Mouse (Mus musculus): ENCODE results near the gene Ica1. TPM values are rescaled to one million over a fixed set of nuclear protein-coding genes. Genes with fewer than 3 reads are reported as not detected.

The Ica1 gene
- total and polyA plus RNA-seq, 3 experiments: 0.36 TPM; not detected in 2

GRCm38 (mm10) chr6:8771539-8771938 is 6.7 kb downstream of the Ica1 start:
- Histone ChIP-seq H3K9me3 (replicated peaks; ENCODE audit: insufficient read depth, low read length) (no peaks in the 10 kb centered on the region), H3K4me1 (ENCODE audit: control insufficient read depth in 1 of 2, insufficient read depth in 2 of 2, low read length in 2 of 2) (peaks cover 0 to 5% of the 10 kb centered on the region in 2 experiments; a peak in 3 of 4 replicates), H3K9ac (ENCODE audit: control insufficient read depth, low read depth, low read length, poor library complexity, severe bottlenecking) (no peak overlapping the region), H3K36me3 (ENCODE audit: control insufficient read depth in 1 of 2, insufficient read depth in 2 of 2, low read length in 2 of 2) (peaks cover 0 to 5% of the 10 kb centered on the region in 2 experiments; a peak in 1 of 4 replicates), H3K27me3 (ENCODE audit: control insufficient read depth in 1 of 2, insufficient read depth in 2 of 2, low read length in 2 of 2) (no peaks in the 10 kb centered on the region), H3K79me2 (ENCODE audit: control insufficient read depth, insufficient read depth, low read length, poor library complexity) (no peaks in the 10 kb centered on the region), H3K4me3 (ENCODE audit: control insufficient read depth in 1 of 2, insufficient read depth in 1 of 2, low read depth in 2 of 2, low read length in 2 of 2) (no peak overlapping the region), H3K27ac (ENCODE audit: control insufficient read depth, low read depth, low read length) (no peak overlapping the region)
- DNase-seq (ENCODE audit: low read depth, low spot score): no peak
- no peak for TF ChIP-seq SIN3A (IDR thresholded peaks at IDR 0.05; ENCODE audit: low read length)
- TF ChIP-seq CHD2 (IDR thresholded peaks at IDR 0.05; ENCODE audit: low read length): no peak
- TF ChIP-seq EP300 (IDR thresholded peaks at IDR 0.05; ENCODE audit: low read depth in 1 of 2, low read length in 2 of 2): no peak
- TF ChIP-seq MYC (IDR thresholded peaks at IDR 0.05; ENCODE audit: low read depth, low read length): no peak
- TF ChIP-seq USF2 (IDR thresholded peaks at IDR 0.05; ENCODE audit: borderline replicate concordance in 1 of 2, insufficient read depth in 1 of 2, low read depth in 1 of 2, low read length in 2 of 2): no peak
- TF ChIP-seq USF1 (IDR thresholded peaks at IDR 0.05; ENCODE audit: low read depth, low read length): no peak
- no peak for TF ChIP-seq TBP (IDR thresholded peaks at IDR 0.05; ENCODE audit: low read depth, low read length)
- no peak for TF ChIP-seq ETS1 (IDR thresholded peaks at IDR 0.05; ENCODE audit: low read depth, low read length)
- TF ChIP-seq MAFK (IDR thresholded peaks at IDR 0.05; ENCODE audit: borderline replicate concordance, low read depth, low read length): no peak
- TF ChIP-seq MXI1 (IDR thresholded peaks at IDR 0.05; ENCODE audit: low read depth, low read length): no peak
- no peak for TF ChIP-seq UBTF (IDR thresholded peaks at IDR 0.05; ENCODE audit: borderline replicate concordance, insufficient read depth, low read depth, low read length)
- no peak for TF ChIP-seq TCF12 (IDR thresholded peaks at IDR 0.05; ENCODE audit: low read depth, low read length)
- TF ChIP-seq RAD21 (IDR thresholded peaks at IDR 0.05; ENCODE audit: low read depth, low read length): no peak

GRCm38 (mm10) chr6:8770341-8770740 is 7.9 kb downstream of the Ica1 start:
- no peak overlapping the region for H3K9ac ChIP-seq (ENCODE audit: control insufficient read depth, low read depth, low read length, poor library complexity, severe bottlenecking)
- no peak overlapping the region for H3K4me3 ChIP-seq (ENCODE audit: control insufficient read depth in 1 of 2, insufficient read depth in 1 of 2, low read depth in 2 of 2, low read length in 2 of 2)
- DNase-seq (ENCODE audit: low read depth, low spot score): peak; percentile 20
- no peaks in the 10 kb centered on the region for H3K9me3 ChIP-seq (replicated peaks; ENCODE audit: insufficient read depth, low read length)
- no peaks in the 10 kb centered on the region for H3K79me2 ChIP-seq (ENCODE audit: control insufficient read depth, insufficient read depth, low read length, poor library complexity)
- H3K27me3 ChIP-seq (ENCODE audit: control insufficient read depth in 1 of 2, insufficient read depth in 2 of 2, low read length in 2 of 2): no peaks in the 10 kb centered on the region
- peaks cover 0 to 5% of the 10 kb centered on the region in 2 experiments; a peak in 1 of 4 replicates for H3K36me3 ChIP-seq (ENCODE audit: control insufficient read depth in 1 of 2, insufficient read depth in 2 of 2, low read length in 2 of 2)
- peaks cover 0 to 5% of the 10 kb centered on the region in 2 experiments; a peak in 3 of 4 replicates for H3K4me1 ChIP-seq (ENCODE audit: control insufficient read depth in 1 of 2, insufficient read depth in 2 of 2, low read length in 2 of 2)
- H3K27ac ChIP-seq (ENCODE audit: control insufficient read depth, low read depth, low read length): no peak overlapping the region
- no peak for TF ChIP-seq TCF12 (IDR thresholded peaks at IDR 0.05; ENCODE audit: low read depth, low read length)

DNA sequence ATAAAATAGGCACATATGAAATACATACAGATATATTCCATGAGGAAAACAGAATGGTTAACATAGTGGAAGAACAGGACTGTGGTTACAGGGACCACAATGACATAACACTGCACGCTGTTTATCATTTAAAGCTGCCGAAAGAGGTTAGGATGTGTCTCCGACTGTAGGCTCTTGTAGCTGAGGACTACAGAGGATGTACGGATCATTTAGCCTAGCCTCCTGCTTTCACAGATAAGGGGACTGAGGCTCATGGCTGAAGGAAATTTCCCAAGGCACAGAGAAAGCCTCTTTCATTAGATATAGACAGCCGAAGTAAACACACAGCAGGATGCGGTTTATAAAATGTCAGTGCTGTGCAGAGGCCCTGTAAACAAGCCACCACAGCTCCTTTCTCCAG is 8.5 kb downstream of the Ica1 start:
- H3K4me1 ChIP-seq (ENCODE audit: control insufficient read depth in 1 of 2, insufficient read depth in 2 of 2, low read length in 2 of 2): peaks cover 0 to 5% of the 10 kb centered on the region in 2 experiments; a peak in 3 of 4 replicates
- H3K27ac ChIP-seq (ENCODE audit: control insufficient read depth, low read depth, low read length): no peak overlapping the region
- no peaks in the 10 kb centered on the region for H3K79me2 ChIP-seq (ENCODE audit: control insufficient read depth, insufficient read depth, low read length, poor library complexity)
- H3K9me3 ChIP-seq (replicated peaks; ENCODE audit: insufficient read depth, low read length): no peaks in the 10 kb centered on the region
- H3K4me3 ChIP-seq (ENCODE audit: control insufficient read depth in 1 of 2, insufficient read depth in 1 of 2, low read depth in 2 of 2, low read length in 2 of 2): peak overlapping the region in 1 of 2 experiments; percentile 14; a peak in 1 of 4 replicates
- peaks cover 0 to 5% of the 10 kb centered on the region in 2 experiments; a peak in 1 of 4 replicates for H3K36me3 ChIP-seq (ENCODE audit: control insufficient read depth in 1 of 2, insufficient read depth in 2 of 2, low read length in 2 of 2)
- H3K9ac ChIP-seq (ENCODE audit: control insufficient read depth, low read depth, low read length, poor library complexity, severe bottlenecking): no peak overlapping the region
- no peaks in the 10 kb centered on the region for H3K27me3 ChIP-seq (ENCODE audit: control insufficient read depth in 1 of 2, insufficient read depth in 2 of 2, low read length in 2 of 2)
- DNase-seq (ENCODE audit: low read depth, low spot score): peak; percentile 72
- TF ChIP-seq HCFC1 (IDR thresholded peaks at IDR 0.05; ENCODE audit: low read depth, low read length) (no peak), BHLHE40 (IDR thresholded peaks at IDR 0.05; ENCODE audit: borderline replicate concordance, low read depth, low read length) (no peak), MAZ (IDR thresholded peaks at IDR 0.05; ENCODE audit: low read depth, low read length) (no peak), ZNF384 (IDR thresholded peaks at IDR 0.05; ENCODE audit: low read depth, low read length) (no peak), POLR2AphosphoS2 (IDR thresholded peaks at IDR 0.05; ENCODE audit: low read length) (no peak), RAD21 (IDR thresholded peaks at IDR 0.05; ENCODE audit: low read depth, low read length) (no peak), MYB (IDR thresholded peaks at IDR 0.05; ENCODE audit: low read depth, low read length) (no peak), RCOR1 (IDR thresholded peaks at IDR 0.05; ENCODE audit: low read depth, low read length) (0 out of 2 replicates have a peak, but pooled peaks have one; percentile 13), ZKSCAN1 (IDR thresholded peaks at IDR 0.05; ENCODE audit: low read depth, low read length) (no peak), USF2 (IDR thresholded peaks at IDR 0.05; ENCODE audit: borderline replicate concordance in 1 of 2, insufficient read depth in 1 of 2, low read depth in 1 of 2, low read length in 2 of 2) (no peak), UBTF (IDR thresholded peaks at IDR 0.05; ENCODE audit: borderline replicate concordance, insufficient read depth, low read depth, low read length) (no peak), POLR2A (IDR thresholded peaks at IDR 0.05; ENCODE audit: control insufficient read depth in 1 of 2, insufficient read depth in 1 of 2, low read depth in 1 of 2, low read length in 2 of 2, poor library complexity in 1 of 2) (no peak), MAFK (IDR thresholded peaks at IDR 0.05; ENCODE audit: borderline replicate concordance, low read depth, low read length) (no peak), SIN3A (IDR thresholded peaks at IDR 0.05; ENCODE audit: low read length) (no peak), NELFE (IDR thresholded peaks at IDR 0.05; ENCODE audit: low read depth, low read length) (no peak), TCF12 (IDR thresholded peaks at IDR 0.05; ENCODE audit: low read depth, low read length) (peak; percentile 28; the same call in 1 of the 2 replicates), MAX (IDR thresholded peaks at IDR 0.05; ENCODE audit: low read length) (no peak), EP300 (IDR thresholded peaks at IDR 0.05; ENCODE audit: low read depth in 1 of 2, low read length in 2 of 2) (peak; percentile 55 to 65), TBP (IDR thresholded peaks at IDR 0.05; ENCODE audit: low read depth, low read length) (no peak)
